Mouse (Mus musculus) A20 (cell line): ENCODE data around the gene Retreg2.

ENCODE experiments used
- DNase-seq: peaks from one replicate; pipeline ENCODE4 v3.0.0-alpha.2; 2011; ENCODE audit warnings: low read depth, low spot score

Retreg2 gene

DNA sequence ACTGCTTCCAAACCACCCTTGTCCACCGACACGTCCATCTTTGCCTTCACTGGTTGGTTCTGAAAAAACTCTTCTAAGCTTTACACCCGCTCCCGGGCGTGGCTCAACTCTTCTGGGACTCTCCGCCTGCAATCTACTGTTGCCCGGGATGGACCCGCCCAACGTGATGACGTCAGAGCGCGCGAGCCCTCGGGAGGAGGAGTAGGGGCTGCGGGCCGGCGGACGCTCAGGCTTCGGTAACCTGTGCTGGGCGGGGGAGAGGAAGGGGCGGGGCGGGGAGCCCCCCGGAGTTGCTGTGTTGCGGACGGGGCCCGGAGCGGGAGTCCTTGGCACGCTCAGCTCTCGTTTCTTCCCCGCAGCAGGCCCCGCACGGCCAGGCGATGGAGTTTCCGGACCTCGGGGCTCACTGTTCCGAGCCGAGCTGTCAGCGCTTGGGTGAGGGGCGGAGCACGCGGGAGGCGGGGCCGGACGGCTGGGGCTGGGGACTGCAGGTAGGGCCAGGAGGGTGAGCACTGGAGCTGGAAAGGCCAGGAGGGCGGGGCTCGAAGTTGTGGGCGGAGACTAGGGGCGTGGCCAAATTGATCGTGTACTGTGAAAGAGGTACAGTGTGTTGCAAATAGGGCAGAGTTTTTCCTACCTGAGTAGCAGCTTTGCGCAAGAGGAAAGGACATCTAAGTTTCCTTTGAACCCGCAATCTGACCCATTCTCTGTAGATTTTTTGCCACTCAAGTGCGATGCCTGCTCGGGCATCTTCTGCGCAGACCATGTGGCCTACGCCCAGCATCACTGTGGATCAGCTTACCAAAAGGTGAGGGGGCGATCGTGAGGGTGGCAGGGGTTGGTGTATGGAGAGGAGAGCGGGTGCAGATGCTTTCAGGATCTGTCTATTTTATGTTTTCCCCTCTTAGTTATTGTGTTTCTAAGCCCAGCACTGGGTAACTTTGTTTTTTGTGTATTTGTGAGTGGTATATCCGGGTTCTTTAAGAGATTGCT, 26.2 kb downstream of the Retreg2 start, which contains the start of gene Zfand2b:
TSS of gene Zfand2b (plus strand) at position 175 of the 993 bp plus-strand sequence.
- DNase-seq = peak; percentile 97

DNA sequence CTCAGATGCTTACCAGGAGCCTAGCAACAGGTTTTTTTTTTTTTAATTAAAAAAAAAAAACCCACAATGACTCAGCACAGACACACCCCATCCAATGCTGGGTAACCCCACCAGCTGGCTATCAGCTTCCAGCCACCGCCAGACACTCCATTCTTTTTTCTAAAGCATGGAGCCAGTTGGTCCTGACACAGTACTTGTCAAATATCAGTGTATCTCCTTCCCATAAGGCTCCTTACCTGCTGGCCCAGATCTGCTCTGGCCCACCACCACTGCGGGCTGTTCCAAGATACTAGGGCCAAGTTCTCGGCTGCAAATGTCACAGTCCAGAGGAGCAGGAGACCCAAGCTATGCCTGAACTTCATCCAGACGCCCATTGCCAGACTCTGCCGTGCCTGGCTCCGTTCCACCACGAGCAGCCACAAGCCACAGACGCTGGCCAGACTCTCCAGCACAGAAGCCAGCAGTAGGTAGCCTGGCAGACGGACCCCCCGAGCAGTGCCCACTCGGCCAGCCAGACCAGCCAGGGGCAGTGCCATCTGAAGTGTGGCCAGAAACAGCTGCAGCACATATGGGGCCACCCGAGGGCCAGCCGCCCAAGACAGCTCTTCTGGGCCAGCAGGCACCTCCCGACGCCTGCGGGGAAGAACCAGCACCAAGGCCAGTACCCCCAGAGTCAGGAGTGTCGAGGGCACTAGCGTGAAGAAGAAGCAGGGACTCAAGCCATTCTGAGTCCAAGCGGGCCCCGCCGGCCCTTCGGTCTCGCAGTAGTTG, 36.9 kb downstream of the Retreg2 start:
- DNase-seq = peak; percentile 55

DNA sequence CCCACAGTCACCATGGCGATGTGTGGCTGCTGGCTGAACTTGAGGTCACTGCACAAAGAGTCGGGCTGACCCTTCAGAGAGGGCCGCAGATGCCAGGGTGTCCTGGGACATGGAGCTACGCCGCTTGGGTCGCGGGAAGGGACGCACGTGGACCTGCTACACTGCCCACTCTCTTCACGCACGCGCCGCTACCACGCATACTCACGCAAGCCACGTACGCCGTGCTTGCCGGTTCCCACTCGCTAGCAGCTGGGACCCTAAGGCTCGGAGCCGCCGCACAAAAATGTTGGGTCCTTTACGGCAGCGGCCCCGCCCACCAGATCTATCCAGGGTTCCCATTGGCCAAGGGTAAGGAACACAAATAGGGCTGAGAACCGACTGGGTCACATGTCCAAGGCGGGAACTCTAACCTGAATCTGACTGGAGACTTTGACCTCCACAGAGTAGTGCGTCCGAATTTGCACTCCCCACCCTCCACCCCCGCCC, 37.6 kb downstream of the Retreg2 start, which contains the start of gene Abcb6:
TSS of gene Abcb6 (minus strand) at position 288 of the 486 bp plus-strand sequence.
- DNase-seq = peak; percentile 95

DNA sequence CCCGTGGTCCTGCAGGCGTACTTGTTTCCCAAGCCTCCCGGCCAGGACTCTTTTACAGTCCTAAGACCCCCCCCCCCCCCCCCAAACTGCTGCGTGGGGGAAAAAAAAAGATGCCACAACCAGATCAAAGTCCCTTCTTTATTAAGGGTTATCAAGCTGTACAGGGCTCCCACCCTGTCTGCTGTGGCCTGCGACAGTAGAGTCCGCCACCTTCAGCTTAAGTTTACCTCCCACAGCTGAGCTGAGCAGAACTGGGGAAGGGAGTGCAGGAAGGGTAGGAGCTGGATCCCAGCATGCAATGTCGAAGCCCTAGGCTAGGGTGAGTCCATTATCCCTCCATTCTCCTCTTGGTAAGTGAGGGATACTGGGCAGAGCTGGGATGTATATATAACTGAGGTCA, 38.2 kb downstream of the Retreg2 start:
- DNase-seq = no peak

DNA sequence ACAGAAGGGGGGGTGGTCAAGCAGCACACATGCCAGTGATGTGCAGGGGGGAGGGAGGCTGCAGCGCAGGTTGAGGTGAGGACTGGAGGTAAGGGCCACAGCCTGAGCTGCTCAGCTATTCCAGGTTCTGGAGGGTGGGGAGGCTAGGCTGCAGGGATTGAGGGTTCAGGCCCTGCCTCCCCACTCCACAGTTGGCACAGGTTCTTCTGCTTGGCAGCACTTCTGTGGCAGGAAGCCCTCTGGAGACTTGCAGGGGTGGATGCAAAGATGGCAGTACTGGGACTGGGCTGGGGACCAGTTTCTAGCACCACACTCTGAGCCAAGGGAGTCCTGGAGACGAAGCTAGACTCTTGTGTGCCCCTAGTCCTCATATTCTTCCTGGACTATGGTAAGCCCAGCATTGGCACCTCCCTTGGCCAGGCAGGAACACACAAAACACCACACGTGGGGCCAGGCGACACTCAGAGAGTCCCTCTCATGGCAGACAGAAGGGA, 38.8 kb downstream of the Retreg2 start:
- DNase-seq = no peak

DNA sequence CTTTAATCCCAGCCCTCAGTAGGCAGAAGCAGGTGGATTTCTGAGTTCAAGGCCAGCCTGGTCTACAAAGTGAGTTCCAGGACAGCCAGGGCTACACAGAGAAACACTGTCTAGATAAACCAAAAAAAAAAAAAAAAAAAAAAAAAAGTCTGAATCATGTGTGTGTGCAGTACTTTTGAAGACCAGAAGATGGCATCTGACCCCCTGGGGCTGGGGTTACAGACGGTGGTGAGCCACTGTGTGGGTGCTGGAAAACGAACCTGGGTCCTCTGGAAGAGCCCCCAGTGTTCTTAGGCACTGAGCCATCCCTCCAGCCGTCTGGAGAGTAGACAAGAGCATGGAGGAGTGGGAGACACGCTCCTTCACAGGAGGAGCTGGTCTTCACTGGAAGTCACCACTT, 39.6 kb downstream of the Retreg2 start:
- peak; percentile 26 for DNase-seq

DNA sequence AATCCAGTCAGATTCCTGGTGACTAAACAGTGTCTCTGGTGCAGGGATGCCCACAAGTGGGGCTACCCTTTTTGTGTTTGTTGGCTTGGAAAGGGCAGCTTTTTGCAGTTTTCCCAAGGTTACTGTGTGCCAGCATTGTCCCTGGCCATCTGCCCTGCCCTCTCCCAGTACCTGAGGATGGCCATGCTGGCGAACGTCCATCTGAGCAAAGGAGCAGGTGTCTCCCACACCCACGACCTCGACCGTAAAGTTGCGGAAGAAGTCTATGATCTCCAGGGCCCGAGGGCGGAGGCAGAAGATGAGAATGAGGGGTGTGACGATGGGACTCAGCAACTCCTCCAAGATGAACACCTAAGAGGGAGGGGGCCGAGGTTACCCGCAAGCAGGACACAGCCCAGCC, 42.9 kb downstream of the Retreg2 start:
- no peak for DNase-seq

DNA sequence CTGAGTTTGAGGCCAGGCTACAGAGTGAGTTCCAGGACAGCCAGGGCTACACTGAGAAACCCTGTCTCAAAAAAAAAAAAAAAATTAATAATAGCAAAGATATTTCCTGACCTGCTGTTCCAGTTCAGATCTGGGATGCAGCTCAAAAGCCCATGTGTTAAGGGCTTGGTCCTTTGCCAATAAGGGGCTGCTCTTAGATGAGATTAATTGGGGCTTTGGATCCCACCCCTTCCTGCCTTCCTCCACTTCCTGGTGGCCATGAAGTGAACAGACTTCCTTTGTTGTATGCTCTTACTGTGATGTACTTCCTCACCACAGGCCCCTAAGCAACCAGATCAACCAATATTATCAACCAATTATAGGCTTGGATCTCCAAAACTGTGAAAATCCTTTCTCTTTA, 44.5 kb downstream of the Retreg2 start:
- DNase-seq = no peak

DNA sequence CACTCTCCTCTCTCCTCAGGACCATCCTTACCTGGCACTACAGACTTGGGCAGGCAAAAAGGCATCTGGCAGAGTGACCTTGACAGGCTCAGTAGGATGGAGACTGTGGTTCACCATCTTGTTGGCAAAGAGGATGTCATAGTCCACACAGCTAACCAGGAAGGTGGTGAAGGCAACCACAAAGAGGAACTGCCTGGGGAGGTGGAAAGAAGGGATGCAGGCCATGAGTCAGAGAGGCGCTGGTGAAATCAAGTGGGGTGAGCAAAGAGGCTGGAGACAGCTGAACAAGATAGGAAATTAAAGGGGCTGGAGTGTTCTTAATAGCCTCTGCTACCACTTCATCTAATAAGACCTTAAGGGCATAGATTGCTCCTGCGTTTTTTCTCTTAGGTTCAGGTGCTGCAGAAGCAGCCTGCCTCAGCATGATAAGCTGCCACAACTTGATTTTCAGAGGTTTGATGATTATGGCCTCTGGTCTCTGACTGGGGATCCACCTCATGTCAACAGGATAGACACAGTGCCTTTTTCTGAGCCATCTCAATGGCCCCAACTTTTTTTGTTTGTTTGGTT, 45.4 kb downstream of the Retreg2 start:
- DNase-seq = no peak

DNA sequence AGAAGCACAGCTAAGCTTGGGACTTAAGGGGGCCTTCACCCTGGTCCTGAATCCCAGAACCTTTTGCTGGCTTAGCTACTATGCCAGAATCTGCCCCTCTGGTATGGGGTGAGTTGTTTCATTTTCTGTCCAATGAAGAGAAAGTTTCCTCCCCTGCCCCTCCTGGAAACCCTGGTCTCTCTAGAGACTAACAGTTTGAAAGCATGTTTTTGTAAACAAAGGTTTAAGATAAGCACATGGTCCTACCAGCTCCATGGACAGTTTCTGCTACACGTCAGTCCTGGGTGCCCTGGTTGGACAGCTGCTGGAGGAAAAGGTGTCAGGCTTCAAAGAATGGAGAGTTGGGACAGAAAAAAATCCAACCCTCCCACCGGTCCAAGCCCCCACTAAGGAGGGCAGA, 48.0 kb downstream of the Retreg2 start:
- peak; percentile 33 for DNase-seq

DNA sequence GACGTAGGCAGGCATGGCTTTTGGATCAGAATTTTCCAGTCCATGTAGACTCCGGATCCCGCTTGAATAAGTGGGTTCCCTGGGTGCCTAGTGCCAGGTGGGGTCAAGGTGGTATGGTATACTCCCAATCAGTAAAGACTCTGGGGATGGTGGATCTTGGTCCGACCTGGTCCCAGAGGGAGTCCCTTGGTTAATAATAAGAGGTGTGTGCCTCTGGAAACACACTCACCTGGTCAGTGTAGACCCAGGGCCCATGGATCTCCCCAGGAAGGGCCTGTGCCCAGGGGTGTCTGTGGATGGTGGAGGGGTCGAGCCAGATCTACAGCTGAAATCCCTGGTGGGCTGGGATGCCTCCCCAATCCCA, 48.7 kb downstream of the Retreg2 start:
- no peak for DNase-seq

DNA sequence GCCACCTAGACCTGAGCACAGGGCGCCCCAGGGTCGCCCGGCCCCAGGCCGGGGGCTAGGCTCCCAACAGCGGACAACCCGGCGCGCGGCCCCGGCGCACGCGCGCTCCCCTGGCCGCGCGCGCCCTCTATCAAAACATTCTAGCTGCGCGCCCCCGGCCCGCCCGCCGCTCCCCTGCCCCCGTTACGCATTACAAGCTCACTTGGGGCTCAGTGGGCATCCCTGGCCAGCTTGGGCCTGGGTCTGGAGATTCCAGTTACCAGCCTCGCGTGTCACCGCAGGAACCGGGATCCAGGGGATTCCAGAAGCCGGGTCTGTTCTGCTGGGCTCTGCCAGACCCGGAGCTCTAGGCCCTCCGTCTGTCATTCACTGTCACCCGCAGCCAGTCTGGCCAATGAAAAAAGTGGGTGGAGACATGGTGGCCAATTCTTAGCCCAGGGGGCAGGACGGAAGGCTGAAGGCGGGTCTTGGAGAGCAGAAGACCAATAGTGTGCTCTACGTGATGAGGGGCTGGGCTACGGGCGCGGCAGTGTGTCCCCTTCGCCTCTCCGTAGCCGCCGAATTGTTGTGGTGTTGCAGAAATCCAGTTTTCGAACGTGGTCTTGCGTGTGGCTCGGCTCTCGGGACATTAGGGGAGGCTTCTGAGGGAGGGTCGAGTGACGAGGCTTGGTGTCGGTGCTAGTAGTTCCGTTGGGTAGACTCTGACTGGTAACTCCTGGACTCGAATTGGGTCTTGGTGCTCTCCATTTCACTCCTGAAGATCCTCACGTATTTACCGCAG, 49.2 kb downstream of the Retreg2 start, which contains the start of the genes Ankzf1 and Atg9a:
TSS of gene Ankzf1 (plus strand) at position 530 of the 781 bp plus-strand sequence.
TSS of gene Atg9a (minus strand) at position 575 of the 781 bp plus-strand sequence.
- DNase-seq = peak; percentile 99

DNA sequence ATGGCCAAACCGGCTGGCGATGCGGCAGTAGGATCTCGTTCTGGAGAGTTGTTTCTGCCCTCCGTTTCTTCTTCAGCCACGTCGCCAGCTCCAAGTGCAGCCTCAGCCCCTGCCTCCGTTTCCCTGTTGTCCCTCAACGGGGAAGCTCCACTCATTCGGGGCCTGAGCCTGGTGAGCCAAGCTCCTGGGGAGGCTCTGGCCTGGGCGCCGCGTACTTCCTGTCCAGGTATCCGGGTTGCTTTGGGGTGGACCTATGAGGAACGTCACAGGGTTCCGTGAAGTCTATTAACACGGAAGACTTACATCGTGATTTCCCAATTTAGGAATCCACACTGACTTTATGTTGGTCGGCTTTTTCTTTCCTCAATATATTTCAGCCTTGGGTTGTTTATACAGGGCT, 49.9 kb downstream of the Retreg2 start:
- DNase-seq = peak; percentile 87
